Mouse (Mus musculus): Measurements from ENCODE around the gene Atf6b. TPM values are rescaled to one million over a fixed set of nuclear protein-coding genes. Genes with fewer than 3 reads are reported as not detected.
A peak's percentile ranks its signal among the peaks of the same experiment; 100 is the strongest.

Atf6b gene
- polyA plus RNA-seq, 1 experiment from 2014 or later, result 119 TPM

GRCm38 (mm10) chr17:34651507-34652221, 4.7 kb downstream of the Atf6b start:
- H3K9me3 ChIP-seq (replicated peaks; ENCODE audit: control insufficient read depth, low read length, poor library complexity, severe bottlenecking), result no peaks in the 10 kb centered on the region
- H3K9ac ChIP-seq (ENCODE audit: low read depth, low read length), result no peak overlapping the region
- no peak overlapping the region for H3K4me3 ChIP-seq (ENCODE audit: low read depth, low read length)
- no peak overlapping the region for H3K27ac ChIP-seq (ENCODE audit: low read length)
- no peak for ATAC-seq
- peaks cover 37% of the 10 kb centered on the region for H3K36me3 ChIP-seq (ENCODE audit: control insufficient read depth, insufficient read depth, low read length)
- no peaks in the 10 kb centered on the region for H3K27me3 ChIP-seq (ENCODE audit: control insufficient read depth, insufficient read depth, low read depth, low read length)
- H3K4me2 ChIP-seq (ENCODE audit: low read length), result no peak overlapping the region
- 51% methylated on average over 19 of the region's 19 CpGs for WGBS
- peaks cover 11% of the 10 kb centered on the region for H3K4me1 ChIP-seq (ENCODE audit: control insufficient read depth, insufficient read depth, low read length)

DNA sequence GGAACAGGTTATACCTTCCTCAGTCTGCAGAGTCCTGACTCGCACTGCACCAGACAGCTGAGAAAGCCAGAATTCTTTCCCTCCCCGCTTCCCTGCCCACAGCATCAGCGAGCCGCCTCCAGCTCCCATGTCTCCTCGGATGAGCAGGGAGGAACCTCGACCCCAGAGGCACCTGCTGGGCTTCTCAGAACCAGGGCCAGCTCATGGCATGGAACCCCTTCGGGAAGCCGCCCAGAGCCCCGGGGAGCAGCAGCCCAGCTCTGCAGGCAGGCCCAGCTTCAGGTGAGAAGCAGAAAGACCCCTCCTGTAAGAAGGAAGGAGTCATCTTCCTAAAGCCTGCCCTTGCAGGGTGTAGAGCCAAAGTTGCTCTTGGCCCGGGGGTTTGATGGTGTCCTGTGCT, 5.6 kb downstream of the Atf6b start:
- no peaks in the 10 kb centered on the region for H3K9me3 ChIP-seq (replicated peaks; ENCODE audit: control insufficient read depth, low read length, poor library complexity, severe bottlenecking)
- no peak for ATAC-seq
- H3K36me3 ChIP-seq (ENCODE audit: control insufficient read depth, insufficient read depth, low read length), result peaks cover 37% of the 10 kb centered on the region
- H3K4me1 ChIP-seq (ENCODE audit: control insufficient read depth, insufficient read depth, low read length), result peaks cover 10% of the 10 kb centered on the region
- no peak overlapping the region for H3K4me2 ChIP-seq (ENCODE audit: low read length)
- H3K27ac ChIP-seq (ENCODE audit: low read length), result no peak overlapping the region
- no peak overlapping the region for H3K9ac ChIP-seq (ENCODE audit: low read depth, low read length)
- no peak overlapping the region for H3K4me3 ChIP-seq (ENCODE audit: low read depth, low read length)
- 92% methylated on average over 10 of the region's 10 CpGs for WGBS
- H3K27me3 ChIP-seq (ENCODE audit: control insufficient read depth, insufficient read depth, low read depth, low read length), result no peaks in the 10 kb centered on the region

GRCm38 (mm10) chr17:34652985-34653384, 6.0 kb downstream of the Atf6b start:
- ATAC-seq, result no peak
- H3K9me3 ChIP-seq (replicated peaks; ENCODE audit: control insufficient read depth, low read length, poor library complexity, severe bottlenecking), result no peaks in the 10 kb centered on the region
- no peaks in the 10 kb centered on the region for H3K27me3 ChIP-seq (ENCODE audit: control insufficient read depth, insufficient read depth, low read depth, low read length)
- H3K27ac ChIP-seq (ENCODE audit: low read length), result no peak overlapping the region
- H3K4me2 ChIP-seq (ENCODE audit: low read length), result no peak overlapping the region
- 93% methylated on average over 8 of the region's 8 CpGs for whole genome bisulfite sequencing
- H3K4me1 ChIP-seq (ENCODE audit: control insufficient read depth, insufficient read depth, low read length), result peaks cover 6% of the 10 kb centered on the region
- peaks cover 37% of the 10 kb centered on the region for H3K36me3 ChIP-seq (ENCODE audit: control insufficient read depth, insufficient read depth, low read length)
- H3K4me3 ChIP-seq (ENCODE audit: low read depth, low read length), result no peak overlapping the region
- no peak overlapping the region for H3K9ac ChIP-seq (ENCODE audit: low read depth, low read length)

DNA sequence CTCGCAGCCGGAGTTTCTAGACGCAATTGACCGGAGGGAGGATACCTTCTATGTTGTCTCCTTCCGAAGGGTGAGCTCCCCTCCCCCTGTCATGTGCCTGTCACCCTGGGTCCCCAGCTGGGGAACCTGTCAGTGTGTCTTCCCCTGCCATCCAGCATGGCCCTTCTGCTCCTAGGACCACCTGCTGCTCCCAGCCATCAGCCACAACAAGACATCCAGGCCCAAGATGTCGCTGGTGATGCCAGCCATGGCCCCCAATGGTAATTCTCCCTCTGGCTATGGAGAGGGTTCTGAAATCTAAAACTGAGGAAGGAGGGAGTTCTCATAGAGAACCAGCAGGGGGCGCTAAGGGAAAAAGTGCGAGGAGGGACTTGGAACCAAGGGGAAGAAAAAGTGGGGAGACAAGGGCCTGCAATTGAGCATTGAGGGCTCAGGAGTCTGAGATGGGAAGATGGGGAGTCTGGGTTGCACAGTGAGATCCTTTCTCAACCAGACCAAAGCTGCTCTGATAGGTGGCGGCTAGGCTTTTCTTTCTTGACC, 6.9 kb downstream of the Atf6b start:
- WGBS, result 58% methylated on average over 9 of the region's 9 CpGs
- Histone ChIP-seq H3K9ac (ENCODE audit: low read depth, low read length) (no peak overlapping the region), H3K36me3 (ENCODE audit: control insufficient read depth, insufficient read depth, low read length) (peaks cover 37% of the 10 kb centered on the region), H3K4me2 (ENCODE audit: low read length) (no peak overlapping the region), H3K4me3 (ENCODE audit: low read depth, low read length) (no peak overlapping the region), H3K9me3 (replicated peaks; ENCODE audit: control insufficient read depth, low read length, poor library complexity, severe bottlenecking) (no peaks in the 10 kb centered on the region), H3K27ac (ENCODE audit: low read length) (no peak overlapping the region), H3K27me3 (ENCODE audit: control insufficient read depth, insufficient read depth, low read depth, low read length) (no peaks in the 10 kb centered on the region; the same call in 1 of the 2 replicates), H3K4me1 (ENCODE audit: control insufficient read depth, insufficient read depth, low read length) (no peaks in the 10 kb centered on the region)
- ATAC-seq, result no peak

DNA sequence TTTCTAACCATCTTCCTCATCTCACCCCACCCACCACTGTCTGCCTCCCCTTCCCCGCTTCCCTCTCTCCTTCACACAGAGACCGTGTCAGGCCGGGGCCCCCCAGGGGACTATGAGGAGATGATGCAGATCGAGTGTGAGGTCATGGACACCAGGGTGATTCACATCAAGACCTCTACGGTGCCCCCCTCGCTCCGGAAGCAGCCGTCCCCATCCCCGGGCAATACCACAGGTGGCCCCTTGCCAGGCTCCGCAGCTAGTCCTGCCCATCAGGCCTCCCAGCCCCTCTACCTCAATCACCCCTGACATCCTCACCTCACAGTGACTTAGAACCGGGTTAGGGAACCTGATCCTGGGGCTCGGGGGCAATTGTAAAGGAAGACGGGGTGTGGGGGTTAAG, 7.4 kb downstream of the Atf6b start:
- Histone ChIP-seq H3K27ac (ENCODE audit: low read length) (no peak overlapping the region), H3K9me3 (replicated peaks; ENCODE audit: control insufficient read depth, low read length, poor library complexity, severe bottlenecking) (no peaks in the 10 kb centered on the region), H3K4me2 (ENCODE audit: low read length) (no peak overlapping the region), H3K4me1 (ENCODE audit: control insufficient read depth, insufficient read depth, low read length) (no peaks in the 10 kb centered on the region), H3K9ac (ENCODE audit: low read depth, low read length) (no peak overlapping the region), H3K27me3 (ENCODE audit: control insufficient read depth, insufficient read depth, low read depth, low read length) (peaks cover 4% of the 10 kb centered on the region; the same call in 1 of the 2 replicates), H3K36me3 (ENCODE audit: control insufficient read depth, insufficient read depth, low read length) (peaks cover 31% of the 10 kb centered on the region), H3K4me3 (ENCODE audit: low read depth, low read length) (no peak overlapping the region)
- no peak for ATAC-seq
- WGBS, result 94% methylated on average over 13 of the region's 13 CpGs

DNA sequence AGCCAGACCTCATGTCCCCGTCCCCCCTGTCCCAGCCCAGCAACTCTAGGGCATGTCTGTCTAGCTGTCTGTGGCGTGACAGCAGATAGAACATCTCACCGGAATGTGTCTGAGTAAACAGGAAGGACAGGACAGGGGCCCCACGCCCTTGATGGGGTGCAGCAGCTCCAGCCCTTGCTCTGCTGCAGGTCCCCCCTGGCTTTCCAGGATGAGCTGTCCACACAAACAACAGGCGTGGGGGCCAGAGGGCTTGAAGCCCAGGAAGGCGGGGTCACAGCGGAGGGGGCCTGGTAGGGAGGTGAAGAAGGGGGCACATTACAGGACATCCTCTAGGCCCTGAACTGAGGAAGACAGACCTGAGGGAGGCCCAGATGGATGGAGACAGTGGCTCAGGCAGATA, 8.2 kb downstream of the Atf6b start:
- no peak overlapping the region for H3K27ac ChIP-seq (ENCODE audit: low read length)

DNA sequence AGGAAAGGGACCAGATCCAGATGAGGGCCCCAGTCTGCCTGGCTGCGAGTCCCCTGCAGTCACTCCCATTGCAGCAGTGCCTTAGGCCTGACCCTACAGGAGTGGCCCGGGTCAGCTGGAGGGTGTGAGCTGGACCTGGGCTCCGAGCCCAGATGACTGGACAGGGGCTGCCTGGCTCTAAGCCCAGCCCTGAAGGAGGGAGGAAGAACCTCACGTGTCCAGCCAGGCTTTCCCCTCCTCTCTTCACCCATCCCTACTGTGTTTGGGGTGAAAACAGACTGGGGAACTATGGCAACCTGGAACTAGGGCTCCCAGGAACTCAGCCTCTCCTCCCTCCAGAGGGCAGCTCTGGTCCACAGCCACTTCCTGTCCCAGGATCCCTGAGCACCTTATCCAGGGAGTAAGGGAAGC, 8.6 kb downstream of the Atf6b start:
- H3K4me3 ChIP-seq (ENCODE audit: low read depth, low read length), result no peak overlapping the region
- H3K27me3 ChIP-seq (ENCODE audit: control insufficient read depth, insufficient read depth, low read depth, low read length), result peaks cover 9% of the 10 kb centered on the region
- peak; percentile 44 for ATAC-seq
- no peak overlapping the region for H3K4me2 ChIP-seq (ENCODE audit: low read length)
- 62% methylated on average over 4 of the region's 4 CpGs for WGBS
- no peak overlapping the region for H3K27ac ChIP-seq (ENCODE audit: low read length)
- peaks cover 22% of the 10 kb centered on the region for H3K36me3 ChIP-seq (ENCODE audit: control insufficient read depth, insufficient read depth, low read length)
- H3K4me1 ChIP-seq (ENCODE audit: control insufficient read depth, insufficient read depth, low read length), result no peaks in the 10 kb centered on the region
- H3K9ac ChIP-seq (ENCODE audit: low read depth, low read length), result no peak overlapping the region
- no peaks in the 10 kb centered on the region for H3K9me3 ChIP-seq (replicated peaks; ENCODE audit: control insufficient read depth, low read length, poor library complexity, severe bottlenecking)

More for the DNA sequence above, 8.2 kb downstream of the Atf6b start:
- no peaks in the 10 kb centered on the region for H3K4me1 ChIP-seq (ENCODE audit: control insufficient read depth, insufficient read depth, low read length)
- WGBS, result 89% methylated on average over 7 of the region's 7 CpGs
- H3K36me3 ChIP-seq (ENCODE audit: control insufficient read depth, insufficient read depth, low read length), result peaks cover 25% of the 10 kb centered on the region
- ATAC-seq, result no peak
- H3K27me3 ChIP-seq (ENCODE audit: control insufficient read depth, insufficient read depth, low read depth, low read length), result peaks cover 6% of the 10 kb centered on the region
- no peak overlapping the region for H3K4me2 ChIP-seq (ENCODE audit: low read length)
- no peaks in the 10 kb centered on the region for H3K9me3 ChIP-seq (replicated peaks; ENCODE audit: control insufficient read depth, low read length, poor library complexity, severe bottlenecking)
- H3K9ac ChIP-seq (ENCODE audit: low read depth, low read length), result no peak overlapping the region
- no peak overlapping the region for H3K4me3 ChIP-seq (ENCODE audit: low read depth, low read length)

DNA sequence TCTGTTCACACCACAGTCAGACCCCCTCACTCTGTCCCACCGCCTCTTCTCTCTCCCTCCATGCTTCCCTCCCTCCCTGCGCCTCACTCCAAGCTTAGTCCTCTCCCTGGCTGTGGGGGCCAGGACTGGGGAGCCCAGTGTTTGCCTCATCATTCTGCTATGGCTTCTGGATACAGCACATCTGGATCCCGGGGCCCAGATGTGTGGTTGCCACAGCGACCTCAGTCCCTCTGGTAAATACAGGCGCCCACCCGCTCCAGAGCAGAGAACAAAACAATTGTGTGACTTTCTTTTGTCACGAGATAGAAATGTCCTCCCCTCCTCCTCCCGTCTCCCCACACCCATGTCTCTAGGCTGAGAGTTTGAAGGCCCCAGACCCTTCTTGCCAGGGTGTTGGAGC, 9.7 kb downstream of the Atf6b start:
- WGBS, result 37% methylated on average over 8 of the region's 8 CpGs

DNA sequence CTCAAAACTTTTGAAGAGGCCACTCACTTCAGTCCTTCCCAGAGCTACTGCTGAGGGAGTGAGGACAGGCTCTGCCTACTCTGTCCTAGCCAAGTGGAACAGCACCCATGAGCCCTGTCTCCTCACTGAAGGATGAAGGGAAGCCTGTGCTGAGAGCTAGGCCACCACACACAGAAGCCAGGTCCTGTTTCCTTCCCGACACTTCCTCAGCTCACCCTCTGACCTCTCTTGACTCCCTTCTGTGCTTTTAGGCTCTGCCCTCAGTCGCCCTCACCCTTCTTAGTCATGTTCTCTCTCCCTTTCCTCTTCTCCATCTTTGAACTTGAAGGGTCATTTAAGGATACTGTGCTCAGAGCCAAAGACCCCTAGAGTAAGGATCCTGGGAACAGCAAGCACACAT, 10.3 kb downstream of the Atf6b start:
- ATAC-seq, result no peak
- peaks cover 13% of the 10 kb centered on the region for H3K36me3 ChIP-seq (ENCODE audit: control insufficient read depth, insufficient read depth, low read length)
- WGBS, result 46% methylated on average over 2 of the region's 2 CpGs

More for the DNA sequence above, 9.7 kb downstream of the Atf6b start:
- H3K36me3 ChIP-seq (ENCODE audit: control insufficient read depth, insufficient read depth, low read length), result peaks cover 13% of the 10 kb centered on the region
- peaks cover 14% of the 10 kb centered on the region for H3K27me3 ChIP-seq (ENCODE audit: control insufficient read depth, insufficient read depth, low read depth, low read length)
- no peak for ATAC-seq
- H3K9me3 ChIP-seq (replicated peaks; ENCODE audit: control insufficient read depth, low read length, poor library complexity, severe bottlenecking), result no peaks in the 10 kb centered on the region
- H3K4me1 ChIP-seq (ENCODE audit: control insufficient read depth, insufficient read depth, low read length), result no peaks in the 10 kb centered on the region
- H3K9ac ChIP-seq (ENCODE audit: low read depth, low read length), result no peak overlapping the region
- no peak overlapping the region for H3K4me2 ChIP-seq (ENCODE audit: low read length)
- H3K4me3 ChIP-seq (ENCODE audit: low read depth, low read length), result no peak overlapping the region
- H3K27ac ChIP-seq (ENCODE audit: low read length), result no peak overlapping the region

More for the DNA sequence above, 10.3 kb downstream of the Atf6b start:
- Histone ChIP-seq H3K4me2 (ENCODE audit: low read length) (no peak overlapping the region), H3K27ac (ENCODE audit: low read length) (no peak overlapping the region), H3K4me3 (ENCODE audit: low read depth, low read length) (no peak overlapping the region), H3K27me3 (ENCODE audit: control insufficient read depth, insufficient read depth, low read depth, low read length) (peaks cover 14% of the 10 kb centered on the region), H3K4me1 (ENCODE audit: control insufficient read depth, insufficient read depth, low read length) (no peaks in the 10 kb centered on the region), H3K9ac (ENCODE audit: low read depth, low read length) (no peak overlapping the region), H3K9me3 (replicated peaks; ENCODE audit: control insufficient read depth, low read length, poor library complexity, severe bottlenecking) (no peaks in the 10 kb centered on the region)
